Mouse (Mus musculus): ENCODE measurements around the gene Gm45717.

The Gm45717 gene

DNA sequence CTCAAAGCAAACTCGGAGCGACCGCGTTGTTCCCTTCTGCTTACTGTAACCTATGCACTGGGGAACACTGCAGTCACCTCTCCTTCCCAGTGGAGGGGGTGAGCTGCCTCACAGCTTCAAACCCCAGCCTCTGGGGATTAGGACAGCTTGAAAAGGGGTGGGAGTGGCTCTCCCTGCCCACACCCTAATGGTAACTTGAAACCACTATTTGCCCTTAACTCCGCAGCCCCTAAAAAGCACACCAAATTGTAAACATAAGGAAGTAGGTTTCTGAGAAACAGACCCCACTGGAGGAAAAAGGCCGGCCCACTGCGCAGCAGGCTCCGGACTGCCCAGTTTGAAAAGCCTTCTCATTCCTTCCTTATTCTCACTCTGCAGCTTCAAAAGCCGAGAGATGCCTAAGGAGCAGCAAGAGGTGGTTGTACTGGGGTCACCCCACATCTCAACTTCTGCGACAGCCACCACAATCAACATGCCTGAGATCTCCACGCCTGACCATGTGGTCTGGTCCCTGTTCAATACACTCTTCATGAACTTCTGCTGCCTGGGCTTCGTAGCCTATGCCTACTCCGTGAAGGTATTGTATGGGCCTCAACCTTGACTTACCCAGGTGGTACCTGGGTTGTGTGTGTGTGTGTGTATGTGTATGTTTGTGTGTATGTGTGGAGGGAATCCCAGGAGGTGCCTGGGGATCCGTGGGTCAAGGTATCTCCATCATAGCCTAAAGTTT, 12.3 kb upstream of the Gm45717 start:
- peak; percentile 91 for DNase-seq

GRCm38 (mm10) chr7:140966921-140967320, 11.2 kb upstream of the Gm45717 start, which contains the start of gene Ifitm1:
Gene Ifitm1 (plus strand): TSS chr7:140967221.
- peak; percentile 41 for DNase-seq

GRCm38 (mm10) chr7:140962733-140963132, 7.0 kb upstream of the Gm45717 start:
- peak; percentile 29 for DNase-seq

- peak; percentile 67 for DNase-seq
These were observed 5.7 kb upstream of the Gm45717 start for GRCm38 (mm10) chr7:140961416-140961815.

DNA sequence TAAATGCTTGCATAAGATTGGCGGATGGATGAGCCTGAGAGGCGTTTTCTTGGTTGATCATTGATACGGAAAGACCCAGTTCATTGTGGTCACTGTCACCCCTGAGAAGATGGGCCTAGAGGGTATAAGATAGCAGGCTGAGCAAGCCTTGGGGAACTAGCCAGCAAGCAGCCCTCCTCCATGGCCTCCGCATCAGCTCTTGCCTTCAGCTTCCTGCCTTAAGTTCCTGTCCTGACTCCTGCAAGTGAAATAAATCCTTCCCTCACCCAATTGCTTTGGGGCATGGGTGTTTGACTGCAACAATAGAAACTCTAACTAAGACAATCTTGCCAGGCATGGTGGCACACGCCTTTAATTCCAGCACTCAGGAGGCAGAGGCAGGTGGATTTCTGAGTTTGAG, 4.3 kb upstream of the Gm45717 start:
- peak; percentile 82 for DNase-seq

- DNase-seq, result peak; percentile 95
These were observed 3.6 kb upstream of the Gm45717 start for GRCm38 (mm10) chr7:140959181-140959901.

GRCm38 (mm10) chr7:140956556-140956869, 776 bp upstream of the Gm45717 start:
- DNase-seq, result no peak

DNA sequence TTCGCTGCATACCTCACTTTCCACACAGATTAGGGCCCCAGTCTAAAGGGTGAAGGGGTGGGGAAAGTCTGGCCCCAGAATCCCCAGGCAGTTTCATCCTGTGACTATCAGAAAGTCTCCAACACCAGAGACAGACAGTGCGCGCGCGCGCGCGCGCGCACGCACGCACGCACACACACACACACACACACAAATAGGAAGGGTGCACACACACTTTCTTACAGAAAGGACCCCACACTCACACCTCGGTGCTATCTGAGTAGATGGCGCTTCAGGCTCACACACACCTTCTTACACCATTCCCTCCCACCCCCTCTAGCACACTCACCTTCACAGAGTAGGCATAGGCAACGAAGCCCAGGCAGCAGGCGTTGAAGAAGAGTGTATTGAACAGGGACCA, 395 bp downstream of the Gm45717 start:
- no peak for DNase-seq

DNA sequence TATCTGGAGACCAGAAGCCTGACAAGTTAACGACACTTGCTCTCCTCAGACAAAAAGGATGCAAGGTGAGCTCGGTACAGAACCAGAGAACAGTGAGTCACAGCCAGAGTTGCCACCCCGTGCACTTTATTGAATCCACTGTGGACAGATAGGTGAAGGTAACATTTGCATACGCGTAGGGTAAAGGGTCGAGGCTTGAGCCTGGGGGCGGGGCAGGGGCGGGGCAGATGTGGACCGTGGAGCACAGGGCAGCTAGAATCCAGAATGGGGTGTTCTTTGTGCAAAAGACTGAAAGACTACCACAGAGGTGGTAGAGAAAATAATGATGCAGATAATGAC, 1.0 kb downstream of the Gm45717 start:
- peak; percentile 96 for DNase-seq

DNA sequence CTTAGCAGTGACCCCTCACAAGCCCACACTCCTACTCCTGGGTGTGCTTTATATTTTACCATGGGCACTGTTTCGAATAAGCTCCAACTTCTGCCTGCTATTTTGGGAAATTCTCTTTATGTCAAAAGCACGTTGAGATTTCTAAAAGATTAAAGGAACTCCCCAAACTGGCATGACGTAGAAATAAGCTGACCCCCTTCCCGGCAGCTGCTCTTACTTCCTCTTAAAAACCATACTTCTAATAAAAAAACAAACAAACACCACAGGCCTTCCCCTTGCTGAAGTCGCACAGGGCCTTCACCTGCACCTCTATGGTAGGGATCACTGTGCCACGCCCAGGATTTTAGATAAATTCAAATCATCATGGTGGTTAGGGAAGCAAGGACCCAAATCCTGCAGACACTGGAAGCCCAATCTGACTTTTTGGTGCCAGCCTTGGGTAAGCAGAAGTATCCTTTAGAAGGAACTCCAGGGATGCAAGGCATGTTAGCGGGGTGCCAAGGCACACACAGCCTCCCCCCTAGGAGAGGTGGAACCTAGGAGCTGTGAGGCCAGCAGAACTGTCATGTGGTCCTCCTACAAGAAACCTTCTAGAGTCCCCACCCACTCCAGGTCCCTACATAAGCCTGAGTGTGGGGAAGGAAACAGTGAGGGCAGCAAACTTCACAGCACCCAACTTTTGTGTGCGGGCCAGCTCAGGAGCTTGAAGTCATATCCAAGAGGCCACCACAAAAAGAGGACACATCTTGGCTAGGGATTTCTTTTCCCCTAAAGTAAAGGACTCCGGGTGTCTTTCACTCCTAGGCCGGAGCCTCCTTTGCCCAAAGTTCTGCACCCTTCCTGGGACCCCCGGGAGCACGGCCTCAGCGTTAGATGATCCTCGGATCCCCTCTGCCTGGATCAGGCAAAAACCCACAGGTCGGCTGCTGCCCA, 1.7 kb downstream of the Gm45717 start:
- peak; percentile 97 for DNase-seq

GRCm38 (mm10) chr7:140953133-140953532, 2.6 kb downstream of the Gm45717 start:
- DNase-seq, result peak; percentile 95

- peak; percentile 92 for DNase-seq
These were observed 3.3 kb downstream of the Gm45717 start for GRCm38 (mm10) chr7:140952441-140952840.

- DNase-seq, result peak; percentile 89
These were observed 4.0 kb downstream of the Gm45717 start for GRCm38 (mm10) chr7:140951765-140952164.

DNA sequence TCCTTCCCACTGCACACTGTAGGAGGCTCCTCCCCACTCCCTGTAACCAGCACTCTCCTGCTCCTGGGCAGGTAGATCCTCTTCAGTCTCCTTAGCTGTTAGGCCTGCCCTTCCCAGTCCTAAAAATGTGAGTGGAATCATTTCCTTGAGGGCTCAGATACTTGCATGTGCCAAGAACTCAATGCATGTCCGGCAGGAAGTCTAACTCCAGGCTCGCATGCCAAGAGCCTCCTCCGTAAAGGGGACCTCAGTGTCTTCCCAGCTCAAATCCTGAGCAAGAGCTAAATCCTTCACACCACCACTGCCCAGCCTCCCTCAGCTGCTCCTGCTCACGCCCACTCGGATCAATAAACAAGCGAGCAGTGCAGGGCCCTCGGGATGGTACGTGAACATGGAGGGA, 4.7 kb downstream of the Gm45717 start:
- DNase-seq, result peak; percentile 98

- DNase-seq, result peak; percentile 93
These were observed 5.8 kb downstream of the Gm45717 start, which contains the start of gene Ifitm5 for GRCm38 (mm10) chr7:140949824-140950530. Gene Ifitm5 (minus strand): TSS chr7:140950291.

DNA sequence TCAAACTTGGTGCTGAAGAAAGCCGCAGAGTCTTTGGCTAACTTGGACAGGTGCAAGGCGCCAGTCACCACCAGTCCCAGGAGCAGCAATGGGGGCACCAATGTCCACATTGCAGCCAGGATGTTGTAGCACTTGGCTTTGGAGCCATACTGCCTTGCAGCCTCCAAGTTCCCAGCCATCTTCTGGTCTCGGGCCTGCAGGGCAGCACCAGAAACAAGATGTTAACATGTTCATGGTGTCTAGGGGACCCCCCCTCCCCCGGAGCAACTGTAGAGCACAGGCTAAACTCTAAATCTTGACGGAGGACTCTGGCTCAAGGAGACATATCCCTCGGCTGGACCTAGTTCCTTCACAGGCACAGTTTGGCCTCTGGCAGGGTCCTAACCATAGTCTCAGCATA, 6.5 kb downstream of the Gm45717 start:
- peak; percentile 89 for DNase-seq

DNA sequence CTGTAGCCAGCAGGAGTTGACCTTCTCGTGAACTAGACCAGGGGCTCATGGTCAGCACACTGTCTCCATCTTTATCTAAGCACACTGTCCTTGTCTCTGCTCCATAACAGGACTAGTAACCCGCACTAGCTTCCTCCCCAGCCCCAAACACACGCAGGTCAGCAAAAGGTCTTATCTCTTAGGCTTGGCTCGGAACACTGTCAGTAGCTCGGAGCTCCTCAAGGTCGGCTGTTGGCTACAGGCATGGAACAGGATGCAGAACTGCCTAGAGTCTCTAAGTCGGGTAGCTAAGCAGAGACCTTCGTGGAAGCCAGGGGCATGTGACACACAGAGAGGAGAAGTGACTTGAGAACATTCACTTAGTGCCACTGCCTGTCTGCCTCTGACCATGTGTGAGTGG, 7.6 kb downstream of the Gm45717 start:
- DNase-seq, result peak; percentile 95

GRCm38 (mm10) chr7:140946980-140947379, 8.8 kb downstream of the Gm45717 start:
- DNase-seq, result peak; percentile 98

- peak; percentile 95 for DNase-seq
These were observed 9.4 kb downstream of the Gm45717 start for GRCm38 (mm10) chr7:140946311-140946710.

DNA sequence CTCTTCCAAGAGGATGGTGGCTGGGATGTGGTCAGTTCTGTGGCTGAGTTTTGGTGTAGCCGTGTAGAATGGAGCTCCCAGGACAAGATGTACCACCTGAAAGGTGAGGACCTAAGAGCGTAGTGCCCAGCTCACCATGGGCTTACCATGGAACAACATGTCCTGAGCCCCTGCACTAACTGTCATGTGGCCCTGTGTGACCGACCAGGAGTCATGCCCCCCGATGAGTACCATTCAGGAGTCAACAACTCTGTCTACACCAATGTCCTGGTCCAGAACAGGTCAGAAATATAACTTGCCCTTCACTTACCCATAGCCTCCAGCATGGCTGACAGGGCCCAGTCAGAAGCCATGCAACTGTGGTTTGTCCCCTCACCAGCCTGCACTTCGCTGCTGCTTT, 10.5 kb downstream of the Gm45717 start:
- DNase-seq, result peak; percentile 86

- peak; percentile 90 for DNase-seq
These were observed 11.5 kb downstream of the Gm45717 start for GRCm38 (mm10) chr7:140944236-140944635.

DNA sequence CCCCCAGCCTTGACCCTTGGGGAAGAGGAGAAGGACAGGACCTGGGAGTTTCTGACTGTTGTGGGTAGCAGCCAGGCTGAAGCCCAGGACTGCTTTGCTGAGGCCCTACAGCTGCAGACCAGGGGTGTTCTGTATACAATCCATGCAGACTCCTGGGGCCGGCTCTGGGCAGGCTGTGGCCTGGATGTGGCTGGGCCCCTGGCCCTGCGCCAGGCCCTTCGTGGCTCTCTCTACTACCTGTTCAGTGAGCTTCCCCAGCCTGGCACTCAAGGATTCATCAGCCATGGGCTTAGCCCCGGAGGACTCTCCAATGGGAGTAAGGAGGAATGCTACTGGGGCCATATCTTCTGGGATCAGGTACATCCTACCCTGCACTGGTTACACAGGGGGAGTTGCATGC, 12.4 kb downstream of the Gm45717 start:
- DNase-seq, result peak; percentile 95

- DNase-seq, result peak; percentile 94
These were observed 12.9 kb downstream of the Gm45717 start for GRCm38 (mm10) chr7:140942811-140943210.
